Mouse (Mus musculus) erythroblast, embryonic 14.5 days (primary cell): ENCODE results near the gene Tgfbi.

Experiments used
- GATA1 ChIP-seq: IDR thresholded peaks from 2 replicates; pipeline ENCODE4 v1.6.1; 2012; ENCODE audit warnings: low read length, inconsistent platforms, mixed read lengths
- TAL1 ChIP-seq: IDR thresholded peaks from 3 replicates; pipeline ENCODE4 v1.6.1; 2012; ENCODE audit warnings: low read length, inconsistent platforms, mixed read lengths

- TF ChIP-seq TAL1 (no peak), GATA1 (no peak)
These were observed 27.7 kb downstream of the Tgfbi start for GRCm38 (mm10) chr13:56637027-56637426.
